Mouse (Mus musculus): ENCODE results near the gene Stard10.

The Stard10 gene

GRCm38 (mm10) chr7:101376701-101377340 lies 59.9 kb downstream of the Stard10 start:
- no peak for DNase-seq

GRCm38 (mm10) chr7:101377741-101378262 lies 60.9 kb downstream of the Stard10 start:
- peak; percentile 82 to 89 for DNase-seq

GRCm38 (mm10) chr7:101378285-101378684 lies 61.4 kb downstream of the Stard10 start:
- DNase-seq: no peak

- peak; percentile 51 to 64 for DNase-seq
Observed at GRCm38 (mm10) chr7:101378796-101379465, 62.0 kb downstream of the Stard10 start.

- no peak for DNase-seq
Observed at GRCm38 (mm10) chr7:101379732-101380131, 62.8 kb downstream of the Stard10 start.

- DNase-seq: no peak
Observed at GRCm38 (mm10) chr7:101381512-101381911, 64.6 kb downstream of the Stard10 start.

- peak in 1 of 2 experiments; percentile 55 for DNase-seq
Observed at GRCm38 (mm10) chr7:101382378-101382777, 65.5 kb downstream of the Stard10 start.

GRCm38 (mm10) chr7:101383756-101384155 lies 66.9 kb downstream of the Stard10 start:
- DNase-seq: no peak

GRCm38 (mm10) chr7:101384931-101385330 lies 68.0 kb downstream of the Stard10 start:
- DNase-seq: peak; percentile 53 to 70

GRCm38 (mm10) chr7:101385331-101385733 lies 68.4 kb downstream of the Stard10 start:
- peak; percentile 63 to 76 for DNase-seq

- DNase-seq: peak; percentile 69 to 80
Observed at GRCm38 (mm10) chr7:101385866-101386452, 69.1 kb downstream of the Stard10 start.

- no peak for DNase-seq
Observed at GRCm38 (mm10) chr7:101389256-101389655, 72.4 kb downstream of the Stard10 start.

- DNase-seq: peak; percentile 50 to 67
Observed at GRCm38 (mm10) chr7:101391909-101392479, 75.1 kb downstream of the Stard10 start.

- peak in 1 of 2 experiments; percentile 57 for DNase-seq
Observed at GRCm38 (mm10) chr7:101393015-101393414, 76.1 kb downstream of the Stard10 start.

GRCm38 (mm10) chr7:101393694-101394504 lies 77.0 kb downstream of the Stard10 start:
- peak; percentile 80 to 87 for DNase-seq

- DNase-seq: no peak
Observed at GRCm38 (mm10) chr7:101394569-101394968, 77.7 kb downstream of the Stard10 start.

GRCm38 (mm10) chr7:101395471-101395870 lies 78.6 kb downstream of the Stard10 start:
- peak; percentile 47 to 66 for DNase-seq
